Mouse (Mus musculus): Measurements from ENCODE around the gene Tssk1. TPM values are rescaled to one million over a fixed set of nuclear protein-coding genes. Genes with fewer than 3 reads are reported as not detected.

Gene Tssk1
- polyA plus RNA-seq, 1 experiment: not detected

- H3K36me3 ChIP-seq (ENCODE audit: control insufficient read depth, insufficient read depth, low read length, poor library complexity, severe bottlenecking): no peaks in the 10 kb centered on the region
- H3K4me3 ChIP-seq (ENCODE audit: low read depth, low read length): no peak overlapping the region
- peaks cover 6% of the 10 kb centered on the region for H3K4me1 ChIP-seq (ENCODE audit: control insufficient read depth, insufficient read depth, low read length)
- H3K27me3 ChIP-seq (ENCODE audit: control insufficient read depth, insufficient read depth, low read length, poor library complexity, severe bottlenecking): no peaks in the 10 kb centered on the region
- H3K9ac ChIP-seq (ENCODE audit: low read depth, poor library complexity, severe bottlenecking): no peak overlapping the region
- H3K9me3 ChIP-seq (replicated peaks; ENCODE audit: control insufficient read depth, insufficient read depth, low read length, poor library complexity, severe bottlenecking): no peaks in the 10 kb centered on the region
- TF ChIP-seq POLR2A (IDR thresholded peaks at IDR 0.05; ENCODE audit: insufficient read depth, low read length) (no peak), EP300 (IDR thresholded peaks at IDR 0.05; ENCODE audit: insufficient read depth, low read depth, low read length) (no peak), CTCF (IDR thresholded peaks at IDR 0.05; ENCODE audit: low read depth, low read length) (no peak)
- no peak overlapping the region for H3K27ac ChIP-seq (ENCODE audit: insufficient read depth, low read length)
Measured at GRCm38 (mm10) chr16:17931906-17932460, 38.0 kb downstream of the Tssk1 start.

- peaks cover 6% of the 10 kb centered on the region for H3K4me1 ChIP-seq (ENCODE audit: control insufficient read depth, insufficient read depth, low read length)
- no peak overlapping the region for H3K4me3 ChIP-seq (ENCODE audit: low read depth, low read length)
- TF ChIP-seq CTCF (IDR thresholded peaks at IDR 0.05; ENCODE audit: low read depth, low read length): no peak
- TF ChIP-seq POLR2A (IDR thresholded peaks at IDR 0.05; ENCODE audit: insufficient read depth, low read length): no peak
- no peak for TF ChIP-seq EP300 (IDR thresholded peaks at IDR 0.05; ENCODE audit: insufficient read depth, low read depth, low read length)
- H3K36me3 ChIP-seq (ENCODE audit: control insufficient read depth, insufficient read depth, low read length, poor library complexity, severe bottlenecking): no peaks in the 10 kb centered on the region
- H3K27me3 ChIP-seq (ENCODE audit: control insufficient read depth, insufficient read depth, low read length, poor library complexity, severe bottlenecking): no peaks in the 10 kb centered on the region
- H3K27ac ChIP-seq (ENCODE audit: insufficient read depth, low read length): no peak overlapping the region
- no peak overlapping the region for H3K9ac ChIP-seq (ENCODE audit: low read depth, poor library complexity, severe bottlenecking)
- no peaks in the 10 kb centered on the region for H3K9me3 ChIP-seq (replicated peaks; ENCODE audit: control insufficient read depth, insufficient read depth, low read length, poor library complexity, severe bottlenecking)
Measured at GRCm38 (mm10) chr16:17933594-17934444, 39.8 kb downstream of the Tssk1 start.

- Histone ChIP-seq H3K4me3 (ENCODE audit: low read depth, low read length) (no peak overlapping the region), H3K4me1 (ENCODE audit: control insufficient read depth, insufficient read depth, low read length) (peaks cover 3% of the 10 kb centered on the region), H3K36me3 (ENCODE audit: control insufficient read depth, insufficient read depth, low read length, poor library complexity, severe bottlenecking) (no peaks in the 10 kb centered on the region), H3K9me3 (replicated peaks; ENCODE audit: control insufficient read depth, insufficient read depth, low read length, poor library complexity, severe bottlenecking) (no peaks in the 10 kb centered on the region), H3K27me3 (ENCODE audit: control insufficient read depth, insufficient read depth, low read length, poor library complexity, severe bottlenecking) (no peaks in the 10 kb centered on the region), H3K27ac (ENCODE audit: insufficient read depth, low read length) (no peak overlapping the region), H3K9ac (ENCODE audit: low read depth, poor library complexity, severe bottlenecking) (no peak overlapping the region)
- TF ChIP-seq EP300 (IDR thresholded peaks at IDR 0.05; ENCODE audit: insufficient read depth, low read depth, low read length): no peak
- no peak for TF ChIP-seq CTCF (IDR thresholded peaks at IDR 0.05; ENCODE audit: low read depth, low read length)
- no peak for TF ChIP-seq POLR2A (IDR thresholded peaks at IDR 0.05; ENCODE audit: insufficient read depth, low read length)
Measured at GRCm38 (mm10) chr16:17934445-17934910, 40.5 kb downstream of the Tssk1 start.

- no peaks in the 10 kb centered on the region for H3K36me3 ChIP-seq (ENCODE audit: control insufficient read depth, insufficient read depth, low read length, poor library complexity, severe bottlenecking)
- TF ChIP-seq EP300 (IDR thresholded peaks at IDR 0.05; ENCODE audit: insufficient read depth, low read depth, low read length) (no peak), CTCF (IDR thresholded peaks at IDR 0.05; ENCODE audit: low read depth, low read length) (no peak)
Measured at GRCm38 (mm10) chr16:17936776-17937175, 42.8 kb downstream of the Tssk1 start.

GRCm38 (mm10) chr16:17938187-17938586 is 44.2 kb downstream of the Tssk1 start:
- H3K4me1 ChIP-seq (ENCODE audit: control insufficient read depth, insufficient read depth, low read length): no peaks in the 10 kb centered on the region
- H3K4me3 ChIP-seq (ENCODE audit: low read depth, low read length): no peak overlapping the region
- no peak overlapping the region for H3K9ac ChIP-seq (ENCODE audit: low read depth, poor library complexity, severe bottlenecking)
- TF ChIP-seq EP300 (IDR thresholded peaks at IDR 0.05; ENCODE audit: insufficient read depth, low read depth, low read length) (no peak), CTCF (IDR thresholded peaks at IDR 0.05; ENCODE audit: low read depth, low read length) (no peak), POLR2A (IDR thresholded peaks at IDR 0.05; ENCODE audit: insufficient read depth, low read length) (no peak)
- H3K36me3 ChIP-seq (ENCODE audit: control insufficient read depth, insufficient read depth, low read length, poor library complexity, severe bottlenecking): no peaks in the 10 kb centered on the region
- H3K27me3 ChIP-seq (ENCODE audit: control insufficient read depth, insufficient read depth, low read length, poor library complexity, severe bottlenecking): no peaks in the 10 kb centered on the region
- H3K27ac ChIP-seq (ENCODE audit: insufficient read depth, low read length): no peak overlapping the region
- H3K9me3 ChIP-seq (replicated peaks; ENCODE audit: control insufficient read depth, insufficient read depth, low read length, poor library complexity, severe bottlenecking): no peaks in the 10 kb centered on the region

More at GRCm38 (mm10) chr16:17936776-17937175, 42.8 kb downstream of the Tssk1 start:
- no peaks in the 10 kb centered on the region for H3K4me1 ChIP-seq (ENCODE audit: control insufficient read depth, insufficient read depth, low read length)
- H3K27me3 ChIP-seq (ENCODE audit: control insufficient read depth, insufficient read depth, low read length, poor library complexity, severe bottlenecking): no peaks in the 10 kb centered on the region
- H3K9me3 ChIP-seq (replicated peaks; ENCODE audit: control insufficient read depth, insufficient read depth, low read length, poor library complexity, severe bottlenecking): no peaks in the 10 kb centered on the region
- no peak overlapping the region for H3K4me3 ChIP-seq (ENCODE audit: low read depth, low read length)
- H3K9ac ChIP-seq (ENCODE audit: low read depth, poor library complexity, severe bottlenecking): no peak overlapping the region
- H3K27ac ChIP-seq (ENCODE audit: insufficient read depth, low read length): no peak overlapping the region

GRCm38 (mm10) chr16:17938821-17939220 is 44.8 kb downstream of the Tssk1 start:
- Histone ChIP-seq H3K36me3 (ENCODE audit: control insufficient read depth, insufficient read depth, low read length, poor library complexity, severe bottlenecking) (no peaks in the 10 kb centered on the region), H3K27me3 (ENCODE audit: control insufficient read depth, insufficient read depth, low read length, poor library complexity, severe bottlenecking) (no peaks in the 10 kb centered on the region), H3K4me3 (ENCODE audit: low read depth, low read length) (no peak overlapping the region), H3K9ac (ENCODE audit: low read depth, poor library complexity, severe bottlenecking) (no peak overlapping the region), H3K4me1 (ENCODE audit: control insufficient read depth, insufficient read depth, low read length) (no peaks in the 10 kb centered on the region), H3K27ac (ENCODE audit: insufficient read depth, low read length) (no peak overlapping the region), H3K9me3 (replicated peaks; ENCODE audit: control insufficient read depth, insufficient read depth, low read length, poor library complexity, severe bottlenecking) (no peaks in the 10 kb centered on the region)
- TF ChIP-seq EP300 (IDR thresholded peaks at IDR 0.05; ENCODE audit: insufficient read depth, low read depth, low read length) (no peak), POLR2A (IDR thresholded peaks at IDR 0.05; ENCODE audit: insufficient read depth, low read length) (no peak), CTCF (IDR thresholded peaks at IDR 0.05; ENCODE audit: low read depth, low read length) (peak; percentile 92)

Measured in ES-Bruce4 (cell line).